Mouse (Mus musculus) MEL (cell line): ENCODE results near the gene A930018P22Rik. TPM values are rescaled to one million over a fixed set of nuclear protein-coding genes. Genes with fewer than 3 reads are reported as not detected.
A peak's percentile ranks its signal among the peaks of the same experiment; 100 is the strongest.

Experiments used
- DNase-seq: peaks from one replicate; pipeline ENCODE4 v3.0.0; 2011; ENCODE audit warnings: low read depth, low spot score
- H3K27ac ChIP-seq: 2 replicates; pipeline ENCODE4 v1.5.1; 2012; ENCODE audit warnings: low read depth, mild to moderate bottlenecking, control low read depth, low read length, moderate library complexity; ENCODE audit not compliant: control insufficient read depth
- H3K27me3 ChIP-seq, 2 experiments: fragments of 150-350 bp in 1 of 2; sonication (generic) in 1 of 2; 2 replicates each; pipeline ENCODE4 v1.6.1; 2012; ENCODE audit warnings: low read length in 2 of 2, mild to moderate bottlenecking in 2 of 2, improper control_type of control experiment in 1 of 2, moderate library complexity in 1 of 2; ENCODE audit not compliant: insufficient read depth in 2 of 2, control insufficient read depth in 1 of 2
- H3K36me3 ChIP-seq, 2 experiments: 2 replicates each; pipeline ENCODE4 v1.6.1; 2012 to 2014; ENCODE audit warnings: low read length in 2 of 2, improper control_type of control experiment in 1 of 2, inconsistent platforms in 1 of 2, mild to moderate bottlenecking in 1 of 2; ENCODE audit not compliant: insufficient read depth in 2 of 2, control insufficient read depth in 1 of 2
- H3K4me1 ChIP-seq, 2 experiments: fragments of 150-350 bp in 1 of 2; sonication (generic) in 1 of 2; 2 replicates each; pipeline ENCODE4 v1.6.1; 2012; ENCODE audit warnings: low read length in 2 of 2, improper control_type of control experiment in 1 of 2, mild to moderate bottlenecking in 1 of 2; ENCODE audit not compliant: insufficient read depth in 2 of 2, control insufficient read depth in 1 of 2
- H3K4me3 ChIP-seq, 2 experiments: fragments of 150-350 bp in 1 of 2; sonication (generic) in 1 of 2; 2 replicates each; pipeline ENCODE4 v1.5.1; 2012; ENCODE audit warnings: low read depth in 2 of 2, low read length in 2 of 2, mild to moderate bottlenecking in 2 of 2, moderate library complexity in 2 of 2, control low read depth in 1 of 2, improper control_type of control experiment in 1 of 2; ENCODE audit not compliant: control insufficient read depth in 1 of 2, insufficient read depth in 1 of 2
- H3K79me2 ChIP-seq: 2 replicates; pipeline ENCODE4 v1.6.1; 2012; ENCODE audit warnings: mild to moderate bottlenecking, low read length, moderate library complexity; ENCODE audit not compliant: control insufficient read depth, poor library complexity, insufficient read depth
- H3K9ac ChIP-seq: 2 replicates; pipeline ENCODE4 v1.6.1; 2012; ENCODE audit warnings: low read depth, mild to moderate bottlenecking, control low read depth, low read length, moderate library complexity; ENCODE audit not compliant: control insufficient read depth, poor library complexity, severe bottlenecking
- H3K9me3 ChIP-seq: fragments of 150-350 bp; sonication (generic); replicated peaks from 2 replicates; pipeline ENCODE4 v1.6.1; 2012; ENCODE audit warnings: mild to moderate bottlenecking, low read length, improper control_type of control experiment, moderate library complexity; ENCODE audit not compliant: insufficient read depth
- BHLHE40 ChIP-seq: IDR thresholded peaks from 2 replicates; pipeline ENCODE4 v1.6.1; 2012; ENCODE audit warnings: low read depth, mild to moderate bottlenecking, inconsistent platforms, low read length, improper control_type of control experiment, borderline replicate concordance
- CHD2 ChIP-seq: IDR thresholded peaks from 2 replicates; pipeline ENCODE4 v1.6.1; 2011; ENCODE audit warnings: low read length, improper control_type of control experiment
- E2F4 ChIP-seq: IDR thresholded peaks from 2 replicates; pipeline ENCODE4 v1.6.1; 2011; ENCODE audit warnings: low read depth, low read length, improper control_type of control experiment, borderline replicate concordance
- ELF1 ChIP-seq: IDR thresholded peaks from 2 replicates; pipeline ENCODE4 v1.6.1; 2014; ENCODE audit warnings: low read depth, mild to moderate bottlenecking, inconsistent platforms, low read length, improper control_type of control experiment, moderate library complexity
- EP300 ChIP-seq, 2 experiments: IDR thresholded peaks; 2 replicates each; pipeline ENCODE4 v1.6.1; 2011; ENCODE audit warnings: improper control_type of control experiment in 2 of 2, low read length in 2 of 2, low read depth in 1 of 2, mild to moderate bottlenecking in 1 of 2
- ETS1 ChIP-seq: IDR thresholded peaks from 2 replicates; pipeline ENCODE4 v1.6.1; 2012; ENCODE audit warnings: low read depth, mild to moderate bottlenecking, inconsistent platforms, low read length, improper control_type of control experiment, moderate library complexity
- GATA1 ChIP-seq: IDR thresholded peaks from 2 replicates; pipeline ENCODE4 v1.6.1; 2011; ENCODE audit warnings: low read depth, low read length, improper control_type of control experiment
- HCFC1 ChIP-seq: IDR thresholded peaks from 2 replicates; pipeline ENCODE4 v1.6.1; 2012; ENCODE audit warnings: low read depth, mild to moderate bottlenecking, inconsistent platforms, low read length, improper control_type of control experiment, moderate library complexity
- JUND ChIP-seq: IDR thresholded peaks from 2 replicates; pipeline ENCODE4 v1.6.1; 2011; ENCODE audit warnings: low read depth, mild to moderate bottlenecking, improper control_type of control experiment, low read length
- MAFK ChIP-seq: IDR thresholded peaks from 2 replicates; pipeline ENCODE4 v1.6.1; 2011; ENCODE audit warnings: low read depth, mild to moderate bottlenecking, low read length, improper control_type of control experiment, borderline replicate concordance
- MAX ChIP-seq: IDR thresholded peaks from 2 replicates; pipeline ENCODE4 v1.6.1; 2011; ENCODE audit warnings: low read length, improper control_type of control experiment
- MAZ ChIP-seq: IDR thresholded peaks from 2 replicates; pipeline ENCODE4 v1.6.1; 2012; ENCODE audit warnings: low read depth, mild to moderate bottlenecking, inconsistent platforms, low read length, improper control_type of control experiment
- MXI1 ChIP-seq: IDR thresholded peaks from 2 replicates; pipeline ENCODE4 v1.6.1; 2011; ENCODE audit warnings: mild to moderate bottlenecking, low read depth, low read length, improper control_type of control experiment
- NELFE ChIP-seq: IDR thresholded peaks from 2 replicates; pipeline ENCODE4 v1.6.1; 2011; ENCODE audit warnings: low read depth, low read length, improper control_type of control experiment
- NRF1 ChIP-seq: IDR thresholded peaks from 2 replicates; pipeline ENCODE4 v1.6.1; 2014; ENCODE audit warnings: low read depth, mild to moderate bottlenecking, inconsistent platforms, low read length, improper control_type of control experiment, moderate library complexity; ENCODE audit not compliant: poor library complexity, insufficient read depth, severe bottlenecking
- POLR2A ChIP-seq, 2 experiments: IDR thresholded peaks; 2 replicates each; pipeline ENCODE4 v1.6.1; 2011 to 2012; ENCODE audit warnings: low read length in 2 of 2, mild to moderate bottlenecking in 2 of 2, control low read depth in 1 of 2, improper control_type of control experiment in 1 of 2, low read depth in 1 of 2, moderate library complexity in 1 of 2; ENCODE audit not compliant: control insufficient read depth in 1 of 2, insufficient read depth in 1 of 2, poor library complexity in 1 of 2
- POLR2AphosphoS2 ChIP-seq: IDR thresholded peaks from 2 replicates; pipeline ENCODE4 v1.6.1; 2011; ENCODE audit warnings: low read length, improper control_type of control experiment
- POLR2AphosphoS5 ChIP-seq: IDR thresholded peaks from 2 replicates; pipeline ENCODE4 v1.6.1; 2012; ENCODE audit warnings: low read depth, borderline replicate concordance, mild to moderate bottlenecking, inconsistent platforms, low read length, moderate library complexity, mixed read lengths
- RAD21 ChIP-seq: IDR thresholded peaks from 2 replicates; pipeline ENCODE4 v1.6.1; 2011; ENCODE audit warnings: mild to moderate bottlenecking, low read depth, low read length, improper control_type of control experiment
- RCOR1 ChIP-seq: IDR thresholded peaks from 2 replicates; pipeline ENCODE4 v1.6.1; 2012; ENCODE audit warnings: low read depth, mild to moderate bottlenecking, inconsistent platforms, low read length, improper control_type of control experiment
- SIN3A ChIP-seq: IDR thresholded peaks from 2 replicates; pipeline ENCODE4 v1.6.1; 2012; ENCODE audit warnings: low read length, improper control_type of control experiment, inconsistent platforms
- SMC3 ChIP-seq: IDR thresholded peaks from 2 replicates; pipeline ENCODE4 v1.6.1; 2011; ENCODE audit warnings: low read depth, low read length, improper control_type of control experiment
- TAL1 ChIP-seq: IDR thresholded peaks from 2 replicates; pipeline ENCODE4 v1.6.1; 2012; ENCODE audit warnings: mild to moderate bottlenecking, inconsistent platforms, low read length, moderate library complexity, mixed read lengths
- TBP ChIP-seq: IDR thresholded peaks from 2 replicates; pipeline ENCODE4 v1.8.0; 2011; ENCODE audit warnings: low read depth, low read length, improper control_type of control experiment
- TCF12 ChIP-seq: IDR thresholded peaks from 2 replicates; pipeline ENCODE4 v1.6.1; 2014; ENCODE audit warnings: low read depth, mild to moderate bottlenecking, inconsistent platforms, low read length, improper control_type of control experiment, moderate library complexity
- USF1 ChIP-seq: IDR thresholded peaks from 2 replicates; pipeline ENCODE4 v1.6.1; 2014; ENCODE audit warnings: low read depth, mild to moderate bottlenecking, inconsistent platforms, low read length, improper control_type of control experiment, moderate library complexity
- ZC3H11A ChIP-seq: IDR thresholded peaks from 2 replicates; pipeline ENCODE4 v1.6.1; 2012; ENCODE audit warnings: low read depth, mild to moderate bottlenecking, inconsistent platforms, low read length, improper control_type of control experiment
- ZKSCAN1 ChIP-seq: IDR thresholded peaks from 2 replicates; pipeline ENCODE4 v1.6.1; 2012; ENCODE audit warnings: low read depth, mild to moderate bottlenecking, inconsistent platforms, low read length, improper control_type of control experiment, moderate library complexity
- ZMIZ1 ChIP-seq: IDR thresholded peaks from 2 replicates; pipeline ENCODE4 v1.6.1; 2012; ENCODE audit warnings: low read depth, mild to moderate bottlenecking, inconsistent platforms, low read length, improper control_type of control experiment, moderate library complexity
- polyA plus RNA-seq, 2 experiments: library from polyadenylated mRNA; stranded (reverse) in 1 of 2; unstranded in 1 of 2; fragments of >175 nt in 1 of 2; fragments of >200 nt in 1 of 2; gene quantifications; 2 replicates each; pipeline versions ENCODE4 v1.2.1 to v1.2.4; 2012; ENCODE audit warnings: low replicate concordance in 2 of 2, low read depth in 1 of 2; ENCODE audit not compliant: insufficient read length in 2 of 2, insufficient read depth in 1 of 2, missing spikeins in 1 of 2
- total RNA-seq: library from RNA; depleted of rRNA; stranded (reverse); fragments of 300-350 nt; gene quantifications from 2 replicates; pipeline ENCODE4 v1.2.3, GENCODE M21; 2012

The A930018P22Rik gene
- total and polyA plus RNA-seq, 3 experiments = not detected

- peak; percentile 51 for DNase-seq
- Histone ChIP-seq H3K79me2 (no peaks in the 10 kb centered on the region), H3K36me3 (peaks cover 0 to 30% of the 10 kb centered on the region in 2 experiments; a peak in 2 of 4 replicates)
- TF ChIP-seq GATA1 (peak; percentile 49), POLR2AphosphoS5 (no peak), ETS1 (0 out of 2 replicates have a peak, but pooled peaks have one; percentile 18), ELF1 (no peak), TCF12 (peak; percentile 46; the same call in 1 of the 2 replicates), NELFE (no peak), POLR2A (IDR thresholded peaks at IDR 0.05; ENCODE audit: control insufficient read depth in 1 of 2, insufficient read depth in 1 of 2, low read depth in 1 of 2, low read length in 2 of 2, poor library complexity in 1 of 2) (no peak), RAD21 (no peak), RCOR1 (peak; percentile 72), HCFC1 (no peak), EP300 (IDR thresholded peaks at IDR 0.05; ENCODE audit: low read depth in 1 of 2, low read length in 2 of 2) (peak; percentile 45 to 59; a peak in 3 of 4 replicates), JUND (no peak), TAL1 (peak; percentile 13; the same call in 1 of the 2 replicates), NRF1 (no peak)
- TF ChIP-seq, all 39 proteins: peak for 6
- Histone ChIP-seq H3K9ac (no peak overlapping the region), H3K4me3 (no peak overlapping the region), H3K9me3 (no peaks in the 10 kb centered on the region), H3K4me1 (peaks cover 22 to 39% of the 10 kb centered on the region in 2 experiments), H3K27ac (no peak overlapping the region; the same call in 1 of the 2 replicates), H3K27me3 (no peaks in the 10 kb centered on the region)
Measured at GRCm38 (mm10) chr2:104099946-104100345, 22.6 kb upstream of the A930018P22Rik start.

GRCm38 (mm10) chr2:104104800-104105199, 17.8 kb upstream of the A930018P22Rik start:
- Histone ChIP-seq H3K27me3 (no peaks in the 10 kb centered on the region), H3K79me2 (no peaks in the 10 kb centered on the region), H3K36me3 (peaks cover 0 to 14% of the 10 kb centered on the region in 2 experiments; a peak in 2 of 4 replicates), H3K9me3 (no peaks in the 10 kb centered on the region), H3K27ac (no peak overlapping the region), H3K9ac (no peak overlapping the region), H3K4me3 (no peak overlapping the region), H3K4me1 (peaks cover 6 to 22% of the 10 kb centered on the region in 2 experiments)
- peak; percentile 46 for DNase-seq
- TF ChIP-seq E2F4 (no peak), SIN3A (peak; percentile 26; the same call in 1 of the 2 replicates), EP300 (IDR thresholded peaks at IDR 0.05; ENCODE audit: low read depth in 1 of 2, low read length in 2 of 2) (peak; percentile 35 to 62; a peak in 1 of 4 replicates), ZC3H11A (no peak), TAL1 (peak; percentile 34; the same call in 1 of the 2 replicates), TCF12 (peak; percentile 70; the same call in 1 of the 2 replicates), NRF1 (no peak), ELF1 (no peak), ETS1 (peak; percentile 41; the same call in 1 of the 2 replicates), POLR2AphosphoS5 (no peak), CHD2 (no peak), BHLHE40 (no peak), ZMIZ1 (no peak), ZKSCAN1 (no peak), MAX (no peak), RCOR1 (peak; percentile 57), SMC3 (no peak), MXI1 (no peak), TBP (no peak), POLR2A (IDR thresholded peaks at IDR 0.05; ENCODE audit: control insufficient read depth in 1 of 2, insufficient read depth in 1 of 2, low read depth in 1 of 2, low read length in 2 of 2, poor library complexity in 1 of 2) (no peak), USF1 (no peak), MAFK (no peak), GATA1 (peak; percentile 63; the same call in 1 of the 2 replicates), NELFE (no peak), MAZ (no peak), POLR2AphosphoS2 (no peak)
